Mouse (Mus musculus) limb, embryonic 13.5 days (tissue): ENCODE measurements around the gene Shisal1. TPM values are rescaled to one million over a fixed set of nuclear protein-coding genes. Genes with fewer than 3 reads are reported as not detected.

ENCODE experiments used
- ATAC-seq: fragments of 200-750 bp; cut with Nextera tagmentation; 2 replicates; pipeline ENCODE4 v1.8.0; 2017; ENCODE audit warnings: low read depth, moderate number of reproducible peaks, moderate TSS enrichment; ENCODE audit not compliant: low FRiP score
- H3K27ac ChIP-seq: fragments of 300-500 bp; sonication (generic); 2 replicates; pipeline ENCODE4 v1.5.1; 2015; ENCODE audit warnings: inconsistent platforms, mild to moderate bottlenecking, moderate library complexity
- H3K27me3 ChIP-seq: fragments of 300-500 bp; sonication (generic); 2 replicates; pipeline ENCODE4 v1.6.1; 2015; ENCODE audit warnings: mild to moderate bottlenecking, inconsistent platforms
- H3K36me3 ChIP-seq: fragments of 300-500 bp; sonication (generic); 2 replicates; pipeline ENCODE4 v1.6.1; 2015; ENCODE audit warnings: inconsistent platforms, mild to moderate bottlenecking, moderate library complexity
- H3K4me1 ChIP-seq: fragments of 300-500 bp; sonication (generic); 2 replicates; pipeline ENCODE4 v1.6.1; 2015; ENCODE audit warnings: inconsistent platforms
- H3K4me2 ChIP-seq: fragments of 300-500 bp; sonication (generic); replicated peaks from 2 replicates; pipeline ENCODE4 v1.6.1; 2015; ENCODE audit warnings: inconsistent platforms, mild to moderate bottlenecking, moderate library complexity
- H3K4me3 ChIP-seq: fragments of 300-500 bp; sonication (generic); 2 replicates; pipeline ENCODE4 v1.5.1; 2015; ENCODE audit warnings: moderate library complexity, mild to moderate bottlenecking, inconsistent platforms
- H3K9ac ChIP-seq: fragments of 300-500 bp; sonication (generic); 2 replicates; pipeline ENCODE4 v1.6.1; 2015; ENCODE audit warnings: mild to moderate bottlenecking, inconsistent platforms
- H3K9me3 ChIP-seq: fragments of 300-500 bp; sonication (generic); 2 replicates; pipeline ENCODE4 v1.6.1; 2016; ENCODE audit warnings: inconsistent platforms
- WGBS: fragments of 180-500 bp; shearing (Covaris S2); methylation state at CpG from one replicate; pipeline ENCODE4 v1.1.7; 2015; 5-methylcytosine and 5-hydroxymethylcytosine counted together
- polyA plus RNA-seq: library from polyadenylated mRNA; unstranded; fragments of >200 nt; fragmentation: Nextera tagmentation; extraction: Ambion mirVana; gene quantifications from 2 replicates; pipeline ENCODE4 v1.2.1, GENCODE M21; 2015

Gene Shisal1
- polyA plus RNA-seq, 1 experiment from 2014 or later = 2.0 TPM

DNA sequence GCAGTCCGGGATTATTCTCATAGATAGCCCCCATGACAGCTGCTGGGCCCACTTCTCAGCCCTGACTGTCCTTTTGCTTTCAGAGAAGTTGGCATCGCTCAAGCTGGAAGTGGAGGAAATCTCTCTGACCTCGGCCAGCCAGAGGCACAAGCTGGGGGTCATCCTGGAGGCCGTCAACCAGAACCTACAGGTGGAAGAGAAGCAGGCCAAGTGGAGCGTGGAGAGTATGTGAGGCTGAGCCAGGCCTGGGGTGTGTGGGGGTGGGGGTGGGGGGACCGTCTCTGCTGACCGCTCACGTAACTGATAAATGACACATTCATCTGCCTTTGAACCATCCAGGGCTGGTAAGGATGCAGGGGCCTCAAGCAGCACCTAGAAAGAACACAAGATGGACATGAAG, 117.0 kb downstream of the Shisal1 start:
- Histone ChIP-seq H3K27me3 (no peaks in the 10 kb centered on the region), H3K4me1 (peaks cover 8% of the 10 kb centered on the region), H3K4me2 (no peak overlapping the region), H3K36me3 (no peaks in the 10 kb centered on the region), H3K9ac (no peak overlapping the region), H3K27ac (no peak overlapping the region), H3K4me3 (no peak overlapping the region), H3K9me3 (no peaks in the 10 kb centered on the region)
- 90% methylated on average over 8 of the region's 8 CpGs for WGBS
- no peak for ATAC-seq

Other genes with a start within 250 kb of the Shisal1 start
- 3.5 and 3.7 TPM in 2 replicates for gene Parvb, start 215.1 kb downstream of the Shisal1 start, polyA plus RNA-seq
- 1.6 and 2.0 TPM in 2 replicates for gene Parvg, start 123.1 kb downstream of the Shisal1 start, polyA plus RNA-seq
- gene Rtl6, start 110.7 kb upstream of the Shisal1 start, polyA plus RNA-seq = 22.2 and 25.2 TPM in 2 replicates
- 31.1 and 31.8 TPM in 2 replicates for gene Prr5, start 222.5 kb upstream of the Shisal1 start, polyA plus RNA-seq